Mouse (Mus musculus) A20 (cell line): ENCODE results near the gene Pisd.
A peak's percentile ranks its signal among the peaks of the same experiment; 100 is the strongest.
"Not testable (repeated sequence)": the region's sequence is repeated elsewhere in the genome, so short reads cannot be mapped to it uniquely, and the experiment has no call there.

Experiments
- DNase-seq: peaks from one replicate; pipeline ENCODE4 v3.0.0-alpha.2; 2011; ENCODE audit warnings: low read depth, low spot score

The Pisd gene

DNA sequence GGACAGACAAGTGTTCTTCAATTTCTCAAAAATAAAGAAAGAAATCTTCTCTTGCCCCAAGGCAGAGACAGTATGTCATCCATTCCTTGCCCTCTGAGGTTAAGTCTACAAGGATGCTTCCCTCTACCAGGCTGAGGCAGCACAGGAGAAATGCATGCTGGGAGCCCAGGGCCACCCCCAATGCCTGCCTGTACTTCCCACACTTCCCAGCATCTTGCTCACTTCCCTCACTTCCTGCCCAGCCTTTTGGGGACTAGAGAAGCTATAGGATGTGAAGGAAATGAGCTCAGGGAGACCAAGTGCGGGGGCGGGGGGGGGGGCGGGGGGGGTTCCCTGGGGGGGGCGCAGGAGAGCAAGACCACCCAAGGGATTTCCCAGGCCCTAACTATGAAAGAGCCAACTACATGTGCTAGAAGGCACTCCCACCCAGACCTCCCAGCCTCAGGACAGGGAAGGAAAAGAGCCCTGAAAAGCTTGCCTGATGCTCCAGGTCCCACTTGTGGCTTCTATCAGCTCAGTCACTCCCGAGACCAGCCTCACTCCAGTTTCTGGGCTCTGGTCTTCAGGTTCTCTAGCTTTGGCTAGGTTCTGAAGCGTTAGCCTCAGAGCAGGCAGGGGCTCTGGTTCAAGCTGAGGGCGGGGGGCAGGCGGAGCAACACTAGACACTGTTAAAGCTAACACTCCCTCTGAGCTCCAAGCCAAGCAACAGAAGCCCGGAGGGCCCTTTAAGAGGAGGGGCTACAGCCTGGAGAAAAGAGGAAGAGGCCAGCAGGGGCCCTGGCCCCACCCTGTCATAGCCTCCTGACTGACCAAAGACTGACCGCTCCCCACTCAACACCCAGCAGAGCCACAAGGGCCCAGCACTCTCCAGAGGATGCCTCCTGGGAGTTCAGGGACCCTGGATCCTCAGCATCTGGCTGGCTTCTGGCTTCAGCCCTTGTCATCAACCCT lies 39.5 kb downstream of the Pisd start:
- no peak for DNase-seq

DNA sequence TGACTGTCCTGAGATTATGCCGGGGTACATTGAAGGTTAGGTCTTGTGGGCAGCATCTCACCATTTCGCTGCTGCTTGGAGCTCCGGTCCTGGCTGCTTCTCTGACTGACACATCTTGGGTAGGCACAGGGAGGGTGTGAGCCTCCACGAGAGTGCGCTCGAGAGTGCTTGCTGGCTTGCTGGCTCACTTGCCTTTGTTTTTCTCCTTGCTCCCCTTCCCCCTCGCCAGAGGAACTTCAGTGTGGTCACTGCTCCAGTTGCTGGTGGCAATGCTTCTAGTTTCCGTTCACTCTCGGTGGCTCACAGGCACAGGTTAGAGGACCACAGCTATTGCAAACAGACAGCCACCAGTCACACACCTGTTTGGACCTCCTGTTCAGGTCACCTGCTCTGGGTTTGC lies 43.3 kb downstream of the Pisd start:
- DNase-seq: no peak

DNA sequence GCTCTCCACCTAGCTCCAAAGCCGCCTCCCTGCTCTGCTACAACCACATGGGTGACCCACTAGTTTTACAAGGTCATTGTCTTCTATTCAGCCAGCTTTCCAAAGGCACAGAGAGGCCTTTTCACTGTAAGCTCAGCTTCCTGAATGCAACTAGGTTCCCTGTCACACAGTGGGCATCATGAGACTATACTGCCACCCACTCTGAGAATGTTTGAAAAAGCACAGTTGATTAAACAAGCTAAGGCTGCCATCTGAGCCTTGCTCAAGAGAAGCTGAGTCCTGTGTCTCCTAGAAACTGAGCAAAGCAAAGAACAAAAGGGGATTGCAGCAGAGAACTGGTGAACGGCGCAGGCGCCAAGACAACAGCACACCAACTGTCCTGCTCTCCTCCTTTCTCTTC lies 44.1 kb downstream of the Pisd start:
- not testable (repeated sequence) for DNase-seq

DNA sequence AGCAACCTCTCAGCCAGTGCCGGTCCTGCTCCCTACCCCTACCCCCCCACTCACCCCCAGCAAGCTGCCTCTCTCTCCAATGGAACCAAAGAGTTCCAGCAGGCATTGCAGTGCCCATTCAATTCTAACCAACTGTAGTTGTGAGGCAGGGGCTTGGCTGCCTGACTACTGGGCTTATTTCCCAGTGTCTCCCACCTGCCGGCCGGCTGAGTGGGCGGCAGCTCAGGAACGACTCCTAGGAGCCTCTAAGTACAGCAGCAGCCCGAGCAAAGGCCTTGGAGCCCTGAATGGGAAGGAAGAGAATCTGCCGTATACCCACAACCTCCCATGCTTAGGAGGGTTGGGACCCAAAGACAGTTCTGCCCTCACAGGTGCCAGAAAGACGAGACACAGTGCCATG lies 44.6 kb downstream of the Pisd start:
- not testable (repeated sequence) for DNase-seq

GRCm38 (mm10) chr5:32740138-32740537 lies 45.3 kb downstream of the Pisd start:
- no peak for DNase-seq

- DNase-seq: not testable (repeated sequence)
These were observed 48.7 kb downstream of the Pisd start for GRCm38 (mm10) chr5:32736770-32737169.

GRCm38 (mm10) chr5:32735779-32736178 lies 49.7 kb downstream of the Pisd start:
- no peak for DNase-seq

- not testable (repeated sequence) for DNase-seq
These were observed 51.6 kb downstream of the Pisd start for GRCm38 (mm10) chr5:32733892-32734291.

- no peak for DNase-seq
These were observed 56.6 kb downstream of the Pisd start for GRCm38 (mm10) chr5:32728851-32729250.

DNA sequence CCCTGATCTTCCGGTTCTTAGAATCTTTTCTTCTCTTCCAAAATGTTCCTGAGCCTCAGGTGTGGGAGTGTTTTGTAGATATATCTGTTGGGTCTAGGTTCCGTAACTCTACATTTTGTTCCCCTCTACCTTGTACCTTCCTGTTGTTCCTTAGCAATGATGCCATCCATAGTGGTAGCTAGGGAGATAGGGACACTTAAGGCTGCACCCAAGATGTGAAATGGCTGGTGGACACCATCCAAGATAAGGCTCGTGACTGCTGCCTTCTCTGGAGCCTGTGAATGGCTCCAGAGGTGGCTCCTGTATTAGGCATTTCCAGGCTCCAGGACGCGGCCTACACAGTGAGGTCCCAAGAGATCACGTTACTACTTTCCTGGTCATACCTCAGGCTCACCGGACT lies 57.1 kb downstream of the Pisd start:
- DNase-seq: no peak

DNA sequence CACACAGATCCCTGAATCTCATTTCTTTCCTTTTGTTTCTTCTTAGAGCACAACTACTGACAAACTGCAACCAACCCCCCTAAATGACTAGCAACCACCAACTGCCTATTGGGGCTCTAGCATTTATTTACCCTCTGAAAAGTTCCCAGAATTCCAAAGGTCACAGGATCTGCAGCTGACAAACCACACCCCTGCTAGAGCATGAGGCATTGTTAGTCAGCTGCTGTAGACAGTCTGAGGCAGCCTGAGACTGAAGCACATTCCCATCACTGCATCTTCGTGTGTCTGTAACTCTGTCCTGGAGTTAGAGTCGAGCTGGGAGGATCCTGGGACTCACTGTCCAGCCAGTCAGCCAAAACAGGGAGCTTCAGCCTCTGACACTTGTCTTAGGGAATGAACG lies 60.0 kb downstream of the Pisd start:
- not testable (repeated sequence) for DNase-seq

DNA sequence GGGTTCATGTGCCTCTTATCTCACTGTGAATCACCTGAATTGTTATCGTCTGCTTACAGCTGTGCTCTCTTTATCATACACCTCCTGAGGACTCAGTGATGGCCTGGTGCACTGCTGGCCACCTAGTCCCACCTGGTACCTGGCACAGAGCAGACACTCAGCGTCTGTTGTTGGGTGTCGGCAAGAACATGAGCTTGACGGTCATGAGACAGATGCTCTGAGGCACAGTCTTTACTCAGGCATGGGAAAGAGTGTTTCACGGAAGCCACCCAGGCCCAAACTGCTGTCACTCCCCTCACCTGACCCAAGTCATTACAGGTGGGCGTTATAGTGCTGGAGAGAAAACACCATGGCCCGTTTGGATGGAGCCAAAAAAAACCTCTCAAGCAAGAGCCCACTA lies 61.5 kb downstream of the Pisd start:
- no peak for DNase-seq

GRCm38 (mm10) chr5:32722711-32723110 lies 62.7 kb downstream of the Pisd start:
- DNase-seq: not testable (repeated sequence)

DNA sequence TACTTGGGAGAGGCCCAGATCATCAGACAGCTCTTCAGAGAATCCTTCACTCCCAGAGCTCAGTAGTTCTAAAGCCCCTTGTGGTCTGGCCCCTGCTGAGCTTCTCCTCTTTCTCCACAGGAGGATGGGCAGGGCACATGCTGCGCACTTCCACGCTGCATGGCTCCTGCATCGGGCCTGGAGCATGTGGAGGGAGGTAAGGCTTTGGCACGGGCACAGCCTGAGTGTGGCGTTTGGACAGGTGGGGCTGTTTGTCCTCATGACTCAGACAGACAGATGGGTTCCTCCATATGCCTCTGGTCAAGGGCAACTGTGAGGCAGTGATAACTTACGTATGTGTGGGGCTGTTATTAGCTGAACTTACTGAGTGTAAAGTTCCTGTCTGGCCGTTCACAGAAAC lies 63.2 kb downstream of the Pisd start:
- no peak for DNase-seq

DNA sequence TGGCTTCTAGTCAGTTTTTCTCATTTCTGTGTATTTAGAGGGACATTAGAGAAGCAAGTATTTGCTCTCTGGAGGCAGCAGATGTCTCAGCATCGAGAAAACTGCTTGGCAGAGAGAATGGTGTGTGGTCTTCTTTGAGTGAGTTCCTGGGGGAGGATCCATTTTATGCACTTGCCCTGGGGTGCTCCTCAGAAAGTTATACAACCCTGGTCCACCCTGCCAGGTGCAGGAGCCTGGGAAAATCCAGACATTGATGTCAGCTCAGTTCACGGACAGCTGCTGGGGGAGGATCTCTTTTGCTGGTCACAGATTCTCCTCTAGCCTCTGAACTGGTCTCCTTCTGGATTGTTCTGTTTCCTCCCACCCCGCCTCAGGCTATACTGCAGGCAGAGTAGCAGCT lies 64.1 kb downstream of the Pisd start:
- DNase-seq: no peak

- DNase-seq: no peak
These were observed 65.0 kb downstream of the Pisd start for GRCm38 (mm10) chr5:32720416-32720815.

- no peak for DNase-seq
These were observed 66.5 kb downstream of the Pisd start for GRCm38 (mm10) chr5:32718916-32719315.

DNA sequence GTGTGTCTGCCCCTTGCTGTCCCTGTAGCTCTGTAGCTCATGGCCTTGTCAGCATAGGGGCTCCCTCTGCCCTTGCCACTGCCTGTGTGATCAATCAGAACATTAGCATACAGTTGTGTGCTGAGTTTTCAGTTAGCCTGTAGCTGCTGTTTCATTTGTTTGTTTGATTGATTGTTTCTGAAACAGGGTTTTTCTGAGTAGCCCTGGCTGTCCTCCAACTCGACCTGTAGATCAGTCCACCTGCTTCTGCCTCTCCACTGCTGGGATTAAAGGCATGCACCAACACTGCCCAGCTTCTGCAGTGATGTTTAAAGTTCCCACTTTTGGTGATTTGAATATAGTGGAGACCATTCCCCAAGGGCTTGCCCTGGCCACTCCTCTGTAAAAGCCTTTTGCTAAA lies 67.7 kb downstream of the Pisd start:
- DNase-seq: no peak

- DNase-seq: peak; percentile 98
These were observed 71.6 kb downstream of the Pisd start for GRCm38 (mm10) chr5:32713703-32714467.

DNA sequence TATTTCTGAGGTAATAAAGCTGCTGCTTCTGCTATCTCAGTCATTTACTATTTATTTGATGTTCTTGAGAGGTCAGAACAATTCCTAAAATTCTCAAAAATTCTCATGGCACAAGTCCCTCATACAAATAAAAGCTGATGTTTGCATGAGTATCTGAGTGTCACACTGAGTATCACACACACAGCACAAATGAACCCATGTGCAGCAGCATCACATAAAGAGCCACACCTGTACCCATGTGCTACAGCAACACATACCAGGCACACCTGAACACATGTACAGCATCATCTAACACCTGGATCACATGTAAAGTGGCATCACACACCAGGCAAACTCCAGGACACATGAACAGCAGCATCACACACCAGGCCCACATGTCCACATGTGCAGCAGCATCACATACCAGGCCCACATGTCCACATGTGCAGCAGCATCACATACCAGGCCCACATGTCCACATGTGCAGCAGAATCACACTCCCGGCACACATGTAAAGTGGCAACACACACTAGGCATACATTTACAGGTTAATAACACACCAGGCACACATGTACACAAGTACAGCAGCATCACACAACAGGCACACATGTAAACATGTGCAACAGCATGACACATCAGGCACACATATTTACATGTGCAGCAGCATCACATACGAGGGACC lies 72.3 kb downstream of the Pisd start:
- DNase-seq: peak; percentile 58

GRCm38 (mm10) chr5:32712221-32713041 lies 73.0 kb downstream of the Pisd start:
- peak; percentile 13 for DNase-seq
